Mouse (Mus musculus): ENCODE measurements at regions not wholly inside any gene's neighbourhood (a gene's known extent, or its start where the extent isn't known, plus 50 kb on each side); places are given as distances from the start of the nearest gene placed in this dataset.
A peak's percentile ranks its signal among the peaks of the same experiment; 100 is the strongest.

DNA sequence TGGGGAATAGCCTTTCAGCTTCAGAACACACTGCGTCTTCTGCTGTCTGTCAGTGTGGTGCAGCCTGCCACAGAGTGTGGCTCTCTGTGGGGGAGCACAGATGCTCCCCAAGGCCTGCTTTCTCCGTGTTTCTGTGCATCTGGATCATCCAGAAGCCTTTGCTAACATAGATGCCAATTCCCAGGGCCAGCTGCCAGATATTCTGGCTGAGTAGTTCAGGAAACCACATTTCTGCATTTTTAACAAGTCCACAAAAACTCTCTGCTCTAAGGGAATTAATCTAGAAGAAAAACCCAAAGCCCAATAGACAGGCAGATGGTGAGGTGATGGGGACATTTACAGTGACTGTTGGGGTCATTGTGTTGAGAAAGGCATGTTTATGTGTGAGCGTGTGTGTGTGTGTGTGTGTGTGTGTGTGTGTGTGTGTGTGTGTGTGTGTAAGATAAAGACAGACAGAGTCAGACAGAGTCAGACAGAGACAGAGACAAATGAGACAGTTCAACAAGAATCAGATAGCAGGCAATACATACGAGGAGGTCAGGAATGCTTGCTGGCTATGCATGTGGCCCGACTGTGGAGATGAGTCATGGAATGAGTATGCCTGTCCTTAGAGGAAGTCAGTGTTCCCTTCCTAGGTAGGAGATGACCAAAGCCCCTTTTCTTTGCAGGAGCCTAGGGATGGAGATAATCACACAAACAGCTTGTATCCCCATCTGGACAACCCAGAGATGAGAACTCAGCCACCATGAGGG, 176.3 kb upstream of the Spaca1 start:
- no peak for DNase-seq (ENCODE audit: low read depth, low spot score)

DNA sequence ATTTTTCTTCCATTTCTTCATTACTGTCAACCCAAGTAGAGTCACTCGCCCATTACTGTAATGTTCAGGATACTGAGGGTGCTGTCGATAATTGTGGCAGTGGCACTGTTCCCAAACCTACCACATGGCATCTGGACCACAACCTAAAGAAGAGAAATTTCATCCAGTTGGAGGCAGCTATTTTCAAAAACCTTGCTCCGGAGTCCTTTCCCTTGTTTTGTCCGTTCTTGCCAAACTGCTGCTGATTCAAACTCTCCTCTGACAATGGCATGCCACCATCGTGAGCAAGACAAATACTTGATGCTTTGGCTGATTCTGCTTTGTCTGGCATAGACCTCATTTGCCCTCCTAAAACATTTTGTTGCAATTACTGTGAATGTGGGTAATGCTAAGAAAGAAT, 176.9 kb upstream of the Spaca1 start:
- no peak for DNase-seq (ENCODE audit: low read depth, low spot score)

DNA sequence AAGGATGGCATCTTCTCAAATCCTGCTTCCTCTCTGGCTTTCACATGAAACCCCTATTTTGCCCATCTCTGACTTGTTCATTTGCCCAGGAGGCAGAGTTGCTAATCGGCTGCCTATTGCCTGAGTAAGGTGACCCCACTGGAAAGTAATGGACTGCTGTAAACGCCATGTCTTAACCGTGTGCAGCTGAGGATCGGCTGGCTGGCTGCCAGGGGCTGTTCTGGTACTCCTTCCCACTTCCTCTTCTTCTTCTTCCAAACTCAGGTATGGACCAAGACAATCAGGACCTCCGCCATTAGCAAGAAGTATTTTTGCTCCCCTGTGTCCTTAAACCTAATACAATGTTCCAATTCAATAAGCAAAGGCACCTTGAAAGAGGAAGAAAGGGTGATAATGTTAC, 177.6 kb upstream of the Spaca1 start:
- DNase-seq (ENCODE audit: low read depth, low spot score) = no peak

DNA sequence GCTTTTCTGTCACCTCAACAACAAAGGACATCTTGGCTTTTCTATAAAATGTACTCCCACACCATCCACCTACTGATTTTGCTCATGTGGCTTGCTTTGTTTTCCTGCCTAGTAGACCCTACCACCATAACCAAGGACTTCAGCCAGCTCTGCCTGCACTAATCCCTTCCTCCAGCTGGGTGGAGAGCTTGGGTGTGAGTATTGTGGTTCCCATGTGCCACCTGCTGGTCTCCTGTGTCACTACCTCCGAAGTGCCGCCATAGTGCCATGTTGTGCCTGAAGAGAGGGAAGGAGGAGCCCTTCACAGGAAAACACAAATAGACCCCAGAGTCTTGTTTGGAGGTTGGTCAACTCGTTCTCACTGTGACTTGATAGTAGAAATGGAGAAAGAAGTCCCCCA, 181.3 kb upstream of the Spaca1 start:
- peak; percentile 54 for DNase-seq (ENCODE audit: low read depth, low spot score)

DNA sequence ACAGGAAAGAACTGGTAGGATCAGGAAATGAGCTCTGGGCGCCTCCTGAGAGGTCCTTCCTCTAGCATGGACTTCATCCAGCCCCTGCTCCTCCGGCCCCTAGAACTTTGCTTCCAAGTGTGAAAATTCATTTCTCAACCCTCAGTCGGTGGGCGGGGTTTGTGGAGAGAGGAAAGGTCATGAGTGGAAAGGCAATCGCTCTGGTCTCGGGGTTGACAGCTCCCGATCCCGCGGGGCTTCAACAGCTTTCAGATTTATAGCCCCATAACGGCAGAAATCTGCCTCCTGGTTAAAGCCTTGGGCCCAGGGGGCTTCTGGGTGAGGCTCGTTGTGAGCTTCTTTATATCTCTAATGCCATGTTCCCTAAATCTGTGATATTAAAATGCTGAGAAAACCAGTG, 184.2 kb upstream of the Spaca1 start:
- no peak for DNase-seq (ENCODE audit: low read depth, low spot score)

DNA sequence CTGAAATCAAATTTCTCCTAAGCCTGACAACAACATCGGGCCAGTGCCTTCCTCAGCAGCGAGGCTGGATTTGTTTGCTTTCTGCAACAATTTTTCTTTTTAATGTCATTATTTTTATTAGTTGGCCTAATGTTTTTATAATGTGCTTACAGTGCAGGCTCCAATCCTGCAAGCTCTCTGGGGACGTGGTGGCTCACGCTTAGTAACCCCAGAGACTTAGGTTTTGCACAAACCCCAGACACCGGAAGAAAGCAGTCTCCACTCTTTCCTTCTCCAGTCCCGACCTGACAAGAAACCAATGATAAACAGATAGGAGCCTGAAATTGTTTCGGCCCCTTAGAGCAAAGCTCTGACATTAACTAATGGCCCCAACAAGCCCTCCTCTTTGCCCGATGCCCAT, 184.7 kb upstream of the Spaca1 start:
- DNase-seq (ENCODE audit: low read depth, low spot score) = no peak

DNA sequence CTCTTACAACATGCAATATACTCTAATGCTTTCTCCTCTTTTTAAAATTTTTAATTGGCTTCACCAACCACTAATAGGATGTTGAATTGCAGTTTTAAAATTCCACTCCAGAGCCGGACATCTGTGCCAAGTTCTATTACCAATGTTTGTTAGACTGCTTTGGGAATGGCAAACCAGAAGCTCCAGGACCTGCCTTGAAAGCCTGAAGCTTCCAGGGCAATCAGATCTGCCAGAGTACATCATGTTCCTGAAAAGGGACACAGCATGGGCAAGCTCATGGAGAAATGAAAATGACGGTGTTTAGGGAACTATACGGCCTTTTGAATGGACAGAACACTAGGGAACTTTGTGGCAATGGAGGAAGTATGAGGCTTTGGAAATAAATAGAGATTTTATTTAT, 187.8 kb upstream of the Spaca1 start:
- DNase-seq (ENCODE audit: low read depth, low spot score) = no peak

DNA sequence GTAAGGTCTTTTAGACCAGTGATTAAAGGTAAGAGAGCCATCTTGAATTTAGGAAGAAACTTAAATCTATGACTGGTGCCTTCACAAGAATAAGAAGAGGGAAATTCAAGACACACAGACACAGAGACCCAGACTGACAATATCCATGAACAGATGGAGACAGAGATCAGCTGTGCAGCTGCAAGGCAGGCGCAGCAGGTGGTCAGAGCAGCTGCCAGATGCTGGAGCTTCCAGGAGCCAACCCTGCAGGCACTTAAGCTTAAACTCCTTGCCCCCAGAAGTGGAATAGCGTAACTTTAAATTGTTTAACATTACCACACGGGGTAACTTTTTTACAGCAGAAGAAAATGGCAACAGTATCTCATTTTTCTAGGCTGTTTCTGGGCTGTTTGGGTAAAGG, 189.6 kb upstream of the Spaca1 start:
- DNase-seq (ENCODE audit: low read depth, low spot score) = no peak

DNA sequence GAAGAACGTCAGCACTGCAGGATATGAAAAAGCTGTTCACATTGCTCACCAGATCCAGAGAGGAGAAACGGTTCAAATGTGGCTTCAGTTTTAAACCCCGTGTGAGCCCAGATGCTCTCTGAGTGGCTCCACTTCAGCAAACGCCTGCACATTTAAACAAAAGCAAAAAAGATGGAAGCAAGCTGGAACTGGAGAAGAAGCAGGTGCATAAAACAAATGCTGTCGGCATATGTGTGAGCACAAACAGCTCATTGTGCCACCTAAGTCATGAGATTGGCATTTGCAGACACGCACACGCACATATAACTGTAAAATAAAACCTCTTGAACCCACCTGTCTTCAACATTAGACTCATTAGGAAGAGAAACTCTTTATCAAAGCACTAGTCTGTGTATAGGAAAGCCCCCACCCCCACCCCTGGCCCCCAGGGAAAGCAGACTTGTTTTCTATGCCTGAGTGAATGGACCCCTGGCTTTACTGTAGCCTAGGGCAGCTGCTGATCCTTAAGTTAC, 191.1 kb upstream of the Spaca1 start:
- no peak for DNase-seq (ENCODE audit: low read depth, low spot score)

DNA sequence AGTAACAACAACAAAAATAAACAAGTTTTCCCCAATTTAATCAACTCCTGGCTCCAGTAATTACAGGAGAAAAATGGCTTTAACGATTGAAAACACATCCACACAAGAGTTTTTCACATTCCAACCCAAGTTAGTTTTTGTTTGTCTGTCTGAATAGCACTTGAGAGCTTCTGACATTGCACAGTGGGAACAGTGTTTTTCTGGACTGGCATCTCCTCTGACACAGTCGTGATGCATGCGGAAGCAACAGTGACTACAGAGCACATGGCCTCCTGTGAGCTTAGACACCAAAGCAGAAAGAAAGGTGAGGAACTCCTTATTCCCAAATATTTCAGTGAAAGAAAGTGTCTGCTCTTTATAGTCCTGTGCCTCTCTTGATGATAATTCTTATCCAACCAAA, 191.7 kb upstream of the Spaca1 start:
- DNase-seq (ENCODE audit: low read depth, low spot score) = no peak

DNA sequence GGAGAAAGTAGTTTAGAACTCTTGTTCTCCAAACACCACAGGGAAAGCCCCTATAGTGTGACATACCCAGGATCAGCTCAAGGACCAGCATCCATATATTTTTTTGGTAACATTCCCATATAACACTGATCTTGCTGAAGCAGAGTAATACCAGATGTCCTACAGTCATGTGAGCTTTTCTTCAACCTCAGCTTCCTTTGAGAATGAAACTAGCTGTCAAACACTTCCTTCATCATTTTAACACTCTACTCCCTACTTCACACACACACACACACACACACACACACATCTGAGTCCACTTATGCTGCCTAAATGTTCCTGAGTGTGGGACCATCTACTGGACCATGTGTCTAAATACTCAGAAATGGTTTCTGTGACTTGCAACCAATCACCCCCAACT, 209.5 kb upstream of the Spaca1 start:
- no peak for DNase-seq (ENCODE audit: low read depth, low spot score)

DNA sequence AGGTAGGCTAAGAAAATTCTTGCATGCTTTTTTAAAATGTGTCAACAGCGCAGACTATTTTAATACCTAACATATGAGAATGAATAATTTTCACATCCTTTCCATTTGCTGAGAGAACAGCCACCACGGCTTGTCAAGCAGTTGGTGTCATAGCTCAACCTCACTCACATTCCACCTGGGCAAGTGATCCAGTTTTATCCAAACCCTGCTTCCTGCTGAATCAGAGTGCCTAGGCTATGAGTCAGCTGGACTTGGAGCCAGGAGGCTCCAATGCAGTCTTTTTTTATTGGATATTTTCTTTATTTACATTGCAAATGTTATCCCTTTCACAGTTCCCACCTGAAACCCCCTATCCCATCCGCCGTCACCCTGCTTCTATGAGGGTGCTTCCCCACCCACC, 210.5 kb upstream of the Spaca1 start:
- DNase-seq (ENCODE audit: low read depth, low spot score) = no peak

DNA sequence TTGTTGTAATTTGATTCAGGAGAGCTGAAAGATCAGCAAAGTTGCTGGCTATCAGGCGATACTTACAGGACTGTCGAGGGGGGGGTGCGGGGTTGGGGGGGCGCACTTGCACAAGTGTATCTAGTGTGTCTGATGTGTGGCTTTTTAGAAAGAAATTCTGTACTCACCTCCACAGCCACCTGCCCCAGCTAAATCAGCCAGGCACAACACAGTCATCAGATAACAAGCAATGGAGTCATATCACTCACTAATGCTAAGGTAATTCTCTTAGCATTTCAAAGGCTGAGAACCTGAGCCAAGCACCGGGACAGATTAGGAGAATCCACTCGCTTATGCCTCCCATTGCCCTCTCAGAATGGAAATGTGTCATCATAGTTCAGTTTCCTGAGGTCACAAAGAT, 211.8 kb upstream of the Spaca1 start:
- DNase-seq (ENCODE audit: low read depth, low spot score) = no peak

DNA sequence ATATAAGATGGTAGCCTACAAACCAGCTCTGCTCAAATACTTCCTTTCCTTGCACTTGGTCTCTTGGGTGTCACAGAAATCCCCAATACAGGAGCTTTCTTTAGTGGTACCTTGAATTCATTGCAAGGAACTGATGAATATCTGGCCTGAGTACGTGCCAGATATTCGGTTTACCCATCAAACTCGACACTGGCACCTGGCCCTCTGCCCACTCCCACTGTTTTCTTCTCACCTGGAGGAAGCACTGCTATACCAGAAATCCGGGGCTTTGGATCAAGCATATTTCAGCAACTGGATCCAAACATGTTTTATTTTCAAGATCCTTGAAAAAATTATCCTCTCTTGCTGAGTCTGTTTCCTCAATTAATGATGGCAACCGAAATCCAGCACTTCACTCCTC, 214.4 kb upstream of the Spaca1 start:
- DNase-seq (ENCODE audit: low read depth, low spot score) = no peak

DNA sequence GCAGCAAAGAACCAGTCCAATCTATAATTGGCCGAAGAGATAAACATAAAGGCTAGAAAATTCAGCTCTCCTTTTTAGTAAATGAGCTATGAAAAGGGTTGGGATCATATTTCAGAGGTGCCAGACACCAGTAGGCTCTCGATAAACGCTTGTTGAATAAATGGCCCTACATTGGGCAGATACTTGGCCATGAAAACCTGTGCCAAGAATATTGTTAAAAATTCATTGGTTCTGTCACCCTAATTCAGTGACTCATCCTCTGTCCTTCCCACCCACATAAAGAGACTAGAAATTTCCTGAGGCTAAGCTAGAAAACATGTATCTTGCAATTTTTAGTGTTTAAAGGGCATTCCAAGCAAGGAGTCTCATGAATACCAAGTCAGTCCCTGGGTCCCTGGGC, 224.3 kb upstream of the Spaca1 start:
- DNase-seq (ENCODE audit: low read depth, low spot score) = no peak

DNA sequence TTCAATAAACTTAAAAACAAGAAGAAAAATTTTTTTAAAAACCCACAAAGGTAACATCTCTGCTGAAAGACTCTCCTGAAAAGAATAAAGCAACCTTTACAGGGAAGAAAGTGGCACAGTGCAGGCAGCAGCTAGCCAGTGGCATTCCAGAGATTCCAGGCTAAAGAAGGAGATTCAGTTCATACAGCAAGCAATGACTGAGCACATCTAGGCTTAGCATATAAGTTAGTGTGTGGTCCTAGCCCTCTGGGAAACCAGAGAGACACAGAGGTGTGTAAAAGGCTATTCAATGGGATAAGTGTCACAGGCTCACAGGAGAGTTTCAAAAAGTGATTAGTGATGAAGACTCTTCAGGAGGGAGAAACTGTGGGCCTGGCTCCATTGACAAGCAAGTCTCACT, 225.4 kb upstream of the Spaca1 start:
- DNase-seq (ENCODE audit: low read depth, low spot score) = no peak

DNA sequence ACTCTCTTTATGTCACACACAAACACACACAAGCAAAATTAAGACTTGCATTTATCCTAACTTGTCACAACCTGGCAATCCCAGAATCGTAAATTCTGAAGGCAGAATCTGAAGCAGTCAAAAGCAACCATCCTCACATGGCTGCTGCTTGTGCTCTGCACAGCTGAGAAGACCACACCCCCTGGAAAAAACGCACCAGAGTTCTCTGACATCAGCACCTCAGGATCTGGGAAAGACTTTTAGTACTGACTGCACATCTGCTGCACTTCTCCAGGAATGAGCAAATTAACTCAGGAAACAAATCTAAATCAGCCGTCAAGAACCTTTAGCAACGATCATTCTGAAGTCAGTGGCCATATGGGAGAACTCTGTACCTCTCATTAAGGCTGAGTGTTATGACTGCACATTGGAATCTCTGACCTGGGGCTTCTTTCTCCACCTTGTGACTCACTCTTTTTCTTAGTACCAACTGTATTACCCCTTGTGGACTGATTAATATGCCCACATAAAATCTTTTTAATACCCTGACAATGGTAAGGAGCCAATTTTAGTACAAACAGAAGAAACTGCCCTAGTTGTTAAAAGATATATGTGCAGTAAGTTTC, 248.1 kb upstream of the Akirin2 start:
- no peak for DNase-seq (ENCODE audit: low read depth, low spot score)

DNA sequence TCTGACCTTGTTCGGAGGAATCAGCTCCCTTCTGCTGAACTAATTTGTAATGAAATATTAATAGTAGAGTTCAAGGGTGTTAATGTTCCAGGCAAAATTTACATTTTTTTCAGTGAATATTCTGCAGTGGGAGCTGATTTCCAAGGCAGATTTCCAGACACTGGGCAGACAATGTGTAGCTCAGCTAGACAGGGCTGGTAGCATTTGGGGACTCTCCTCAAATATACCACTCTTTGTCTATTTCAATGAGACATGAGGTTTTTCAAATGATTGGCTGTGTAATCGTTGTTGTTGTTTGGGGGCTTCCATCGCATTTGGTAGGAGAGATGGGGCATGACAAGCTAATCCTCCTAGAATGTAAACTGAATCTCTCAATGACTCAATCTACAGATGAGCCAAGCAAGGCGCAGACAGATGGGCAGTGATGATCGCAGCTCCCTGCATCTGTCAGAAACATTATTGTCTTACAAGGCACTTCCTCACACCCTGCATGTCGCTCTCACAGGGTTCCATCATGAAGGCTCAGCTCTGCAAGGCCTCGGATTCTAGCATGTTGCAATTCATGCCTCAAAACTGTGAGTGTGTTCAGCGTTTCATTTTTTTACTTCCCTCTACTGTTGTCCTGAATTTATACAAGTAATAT, 241.7 kb upstream of the Akirin2 start:
- DNase-seq (ENCODE audit: low read depth, low spot score) = no peak

DNA sequence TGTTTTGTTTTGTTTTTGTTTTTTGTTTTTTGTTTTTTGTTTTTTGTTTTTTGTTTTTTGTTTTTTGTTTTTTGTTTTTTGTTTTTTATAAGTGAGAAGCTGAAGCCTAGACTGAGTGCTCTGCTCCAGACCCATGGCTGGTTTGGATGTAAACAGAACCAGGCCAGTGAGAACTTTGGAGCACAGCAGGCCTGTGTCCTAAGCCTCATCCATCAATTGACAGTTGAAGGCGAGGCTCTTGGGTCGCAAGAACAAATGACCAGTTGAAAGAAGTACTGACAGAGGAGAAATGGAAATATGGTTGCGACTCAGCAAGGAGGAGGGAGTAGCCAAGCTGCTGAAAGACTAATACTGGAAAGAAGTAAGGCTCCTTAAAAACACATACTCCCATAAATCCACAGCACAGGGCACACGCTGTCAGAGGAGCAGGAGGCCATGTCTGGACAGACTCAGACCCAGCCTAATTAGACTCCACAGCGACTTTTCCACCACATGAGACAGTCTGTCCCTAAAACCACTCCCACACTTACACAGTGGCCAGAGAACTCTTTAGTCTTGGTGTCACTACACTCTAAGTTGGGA, 240.6 kb upstream of the Akirin2 start:
- DNase-seq (ENCODE audit: low read depth, low spot score) = no peak

DNA sequence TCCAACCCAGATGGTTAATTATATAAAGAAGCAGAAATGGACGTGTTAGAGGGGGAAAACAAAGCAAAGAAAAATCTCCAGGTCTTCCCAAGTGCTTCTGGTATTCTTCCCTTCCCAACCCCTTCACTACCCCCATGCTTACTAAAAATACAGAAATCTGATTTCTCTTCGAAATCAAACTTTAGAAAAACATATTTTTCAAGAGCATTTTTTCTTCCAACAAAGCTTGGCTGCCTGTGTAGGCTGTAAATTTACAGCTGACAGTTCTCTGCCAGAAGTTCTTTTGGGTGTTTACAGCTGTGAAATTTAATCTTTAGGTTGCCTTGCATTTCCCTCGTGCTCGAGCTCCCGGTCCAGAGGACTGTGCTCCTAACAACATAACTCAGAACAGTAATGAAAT, 234.9 kb upstream of the Akirin2 start:
- DNase-seq (ENCODE audit: low read depth, low spot score) = no peak

DNA sequence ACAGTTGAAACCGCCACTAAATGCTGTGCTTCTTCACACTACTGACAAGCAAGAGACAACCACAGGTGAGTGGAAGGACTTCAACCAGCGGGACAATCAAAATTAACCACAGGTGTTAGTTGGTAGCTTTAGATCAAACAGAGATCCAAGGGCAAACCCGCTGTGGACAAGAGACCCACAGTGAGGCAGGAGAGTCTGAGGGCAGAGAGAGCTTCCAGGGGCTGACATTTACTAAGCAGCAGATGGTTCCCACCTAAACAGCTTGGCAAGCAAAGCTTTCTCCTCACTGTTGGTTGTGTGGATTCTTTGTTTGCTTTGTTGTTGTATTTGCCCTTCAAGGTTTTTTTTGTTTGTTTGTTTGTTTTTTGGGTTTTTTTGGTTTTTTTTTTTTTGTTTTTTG, 227.9 kb upstream of the Akirin2 start:
- DNase-seq (ENCODE audit: low read depth, low spot score) = no peak

DNA sequence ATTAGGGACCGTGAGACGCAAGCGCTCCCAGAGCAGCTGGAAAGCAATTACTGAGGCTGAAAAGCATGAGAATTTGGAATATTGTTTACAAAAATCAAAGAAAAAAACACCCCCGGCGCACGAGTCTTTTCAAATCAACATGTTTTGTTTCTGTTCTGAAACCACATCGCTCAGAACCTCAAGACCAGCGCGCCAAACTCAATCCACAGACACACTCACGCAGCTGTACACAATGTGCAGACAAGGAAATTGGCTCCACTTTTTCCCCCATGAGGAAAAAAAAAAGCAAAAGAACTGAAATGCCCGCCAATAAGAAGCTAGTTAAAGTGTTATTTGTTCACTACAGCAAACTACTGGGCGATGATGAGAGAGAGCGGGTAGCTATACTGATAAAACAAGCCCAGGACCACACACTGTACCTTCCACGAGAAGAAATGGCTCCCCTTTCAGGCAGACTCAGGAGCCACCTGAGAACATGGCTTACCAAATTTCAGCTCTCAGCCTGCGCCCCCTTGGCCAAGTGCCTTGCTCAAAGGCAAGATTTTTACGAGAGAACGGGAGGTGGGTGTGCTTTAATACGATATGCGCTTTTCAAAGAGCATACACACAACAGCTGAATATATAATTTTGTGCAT, 222.5 kb upstream of the Akirin2 start:
- DNase-seq (ENCODE audit: low read depth, low spot score) = no peak

Measured in A20 (cell line).